Mouse (Mus musculus): ENCODE data around the gene Znrf4.

- TF ChIP-seq CTCF (IDR thresholded peaks at IDR 0.05; ENCODE audit: borderline replicate concordance, extremely low read depth, insufficient read depth, insufficient read length) (no peak), POLR2A (IDR thresholded peaks at IDR 0.05; ENCODE audit: borderline replicate concordance, extremely low read depth, insufficient read depth, insufficient read length, poor library complexity, severe bottlenecking) (no peak)
These were observed 18.4 kb downstream of the Znrf4 start for GRCm38 (mm10) chr17:56493841-56494240.

All from brain, embryonic 14.5 days (tissue).